10 mouse cellular contexts compared by ENCODE assay signal in genomic region chr2:98667201-98667600, GRCm38 (mm10). TPM values are rescaled to one million over a fixed set of nuclear protein-coding genes. Genes with fewer than 3 reads are reported as not detected.
DNase-seq lines count a peak whose midpoint lies in the region; ATAC-seq and TF ChIP-seq lines count a peak whose summit lies in the region.
"Not testable (repeated sequence)": the region's sequence is repeated elsewhere in the genome, so short reads cannot be mapped to it uniquely, and the experiment has no call there.
"Had no signal": no experiment of that assay in that cellular context is flagged by ENCODE, and none has a peak within 500 bp of the region (broad histone marks: within the 10 kb centered on the region; RNA-seq: fewer than 3 reads in every experiment).

TSS of gene Gm10800 (minus strand) at chr2:98667301.

- TF ChIP-seq RAD21 in MEL (IDR thresholded peaks at IDR 0.05; ENCODE audit: low read depth, low read length), result not testable (repeated sequence)

- H3K79me2 ChIP-seq in MEL (ENCODE audit: control insufficient read depth, insufficient read depth, low read length, poor library complexity), result not testable (repeated sequence)

- not testable (repeated sequence) for H3K9ac ChIP-seq in MEL (ENCODE audit: control insufficient read depth, low read depth, low read length, poor library complexity, severe bottlenecking); heart, embryonic 13.5 days

- H3K36me3 ChIP-seq in MEL (ENCODE audit: control insufficient read depth in 1 of 2, insufficient read depth in 2 of 2, low read length in 2 of 2); heart, embryonic 13.5 days: not testable (repeated sequence)

- TF ChIP-seq CTCF in MEL (IDR thresholded peaks at IDR 0.05 in 2 of 3, conservative IDR thresholded peaks at IDR 0.05 in 1 of 3; ENCODE audit: control insufficient read depth in 1 of 3, insufficient read depth in 1 of 3, low read depth in 2 of 3, low read length in 3 of 3, poor library complexity in 1 of 3, severe bottlenecking in 1 of 3); brain, embryonic 14.5 days (IDR thresholded peaks at IDR 0.05; ENCODE audit: borderline replicate concordance, extremely low read depth, insufficient read depth, insufficient read length); embryonic fibroblast, embryonic 13.5 days (IDR thresholded peaks at IDR 0.05; ENCODE audit: borderline replicate concordance, insufficient read depth, low read length): not testable (repeated sequence)

- H3K9me3 ChIP-seq in MEL (replicated peaks; ENCODE audit: insufficient read depth, low read length); heart, embryonic 13.5 days: not testable (repeated sequence)

- WGBS in heart, embryonic 13.5 days, result 77% methylated on average over 4 of the region's 4 CpGs

- TF ChIP-seq POLR2A in MEL (IDR thresholded peaks at IDR 0.05; ENCODE audit: control insufficient read depth in 1 of 2, insufficient read depth in 1 of 2, low read depth in 1 of 2, low read length in 2 of 2, poor library complexity in 1 of 2); brain, embryonic 14.5 days (IDR thresholded peaks at IDR 0.05; ENCODE audit: borderline replicate concordance, extremely low read depth, insufficient read depth, insufficient read length, poor library complexity, severe bottlenecking); embryonic fibroblast, embryonic 13.5 days (IDR thresholded peaks at IDR 0.05; ENCODE audit: low read depth, low read length): not testable (repeated sequence)

- not testable (repeated sequence) for H3K4me3 ChIP-seq in MEL (ENCODE audit: control insufficient read depth in 1 of 2, insufficient read depth in 1 of 2, low read depth in 2 of 2, low read length in 2 of 2); embryonic fibroblast, embryonic 13.5 days (ENCODE audit: insufficient read depth, low read length); heart, embryonic 13.5 days

- H3K4me2 ChIP-seq in heart, embryonic 13.5 days, result not testable (repeated sequence)

- not testable (repeated sequence) for H3K4me1 ChIP-seq in MEL (ENCODE audit: control insufficient read depth in 1 of 2, insufficient read depth in 2 of 2, low read length in 2 of 2); embryonic fibroblast, embryonic 13.5 days (ENCODE audit: control insufficient read depth, insufficient read depth, low read length); heart, embryonic 13.5 days

- H3K27me3 ChIP-seq in MEL (ENCODE audit: control insufficient read depth in 1 of 2, insufficient read depth in 2 of 2, low read length in 2 of 2); heart, embryonic 13.5 days (replicated peaks): not testable (repeated sequence)

- ATAC-seq in CD4-positive, CD25-positive, alpha-beta regulatory T cell, adult 4 months; heart, embryonic 13.5 days (ENCODE audit: extremely low read depth, insufficient number of reproducible peaks, low FRiP score, low TSS enrichment); megakaryocyte, adult 5-6 weeks (ENCODE audit: poor library complexity, severe bottlenecking); neutrophil, adult 5-6 weeks (ENCODE audit: extremely low read depth, insufficient number of reproducible peaks, low FRiP score, poor library complexity, severe bottlenecking): not testable (repeated sequence)

- not testable (repeated sequence) for TF ChIP-seq EP300 in MEL (IDR thresholded peaks at IDR 0.05; ENCODE audit: low read depth in 1 of 2, low read length in 2 of 2)

- not testable (repeated sequence) for H3K27ac ChIP-seq in MEL (ENCODE audit: control insufficient read depth, low read depth, low read length); embryonic fibroblast, embryonic 13.5 days (ENCODE audit: insufficient read depth, low read length); heart, embryonic 13.5 days (replicated peaks)

- DNase-seq in MEL (ENCODE audit: low read depth, low spot score); brain, embryonic 14.5 days (ENCODE audit: low read depth): not testable (repeated sequence)

RNA-seq across cellular contexts. Expression of gene Gm10800, which starts in this region (rescaled TPM):
- polyA plus RNA-seq in CD4-positive, CD25-positive, alpha-beta regulatory T cell, adult 4 months (2017; shearing (Covaris generic)), result 100 to 1,000 TPM in 1 of 2 experiments, 10 to 100 TPM in 1; 68.0 to 301 TPM
- 22.9 and 30.5 TPM in 2 replicates for total RNA-seq in MEL (2012; rRNA removed)
- 1 to 10 TPM in 1 of 2 experiments, not detected in 1; 1.1 TPM for polyA plus RNA-seq in MEL (2012; ENCODE audit: insufficient read depth in 1 of 2, insufficient read length in 2 of 2, low read depth in 1 of 2, low replicate concordance in 2 of 2, missing spikeins in 1 of 2)
- polyA plus RNA-seq in brain, embryonic 14.5 days (2012; rRNA removed), result 16.0 and 80.6 TPM in 2 replicates
- polyA plus RNA-seq in embryonic fibroblast, embryonic 13.5 days (2011; ENCODE audit: insufficient read length, low read depth, missing spikeins), result 12.7 and 40.3 TPM in 2 replicates
- polyA plus RNA-seq in heart, embryonic 13.5 days (2015; fragmentation: Nextera tagmentation; extraction: Ambion mirVana), result 2.3 and 22.5 TPM in 2 replicates
- total RNA-seq in megakaryocyte, adult 5-6 weeks (2015), result 8.4 and 166 TPM in 2 replicates
- 61.1 and 62.4 TPM in 2 replicates for total RNA-seq in megakaryocyte, adult 5-6 weeks (2017)
- total RNA-seq in neutrophil, adult 5-6 weeks (2017), result 12,469 and 17,224 TPM in 2 replicates
- total RNA-seq: gastrocnemius, adult 18-20 months had no signal
- polyA plus RNA-seq: gonadal fat pad, adult 2 months; intestine, embryonic 14.5 days had no signal

Comparison
In these comparisons a context has a peak if more than half of its experiments do, and no peak if none do; other contexts are left out.
1. RNA of gene Gm10800 (total RNA-seq): 12,469 to 17,224 TPM in neutrophil, adult 5-6 weeks; 8.4 to 166 TPM in megakaryocyte, adult 5-6 weeks and 22.9 to 30.5 TPM in MEL; every median in the first group is over 10 times any median in the second.